In genomic region chr19:41165914-41166235, GRCm38 (mm10) we compare ENCODE assay signal across 20 mouse cellular contexts. TPM values are rescaled to one million over a fixed set of nuclear protein-coding genes. Genes with fewer than 3 reads are reported as not detected.
DNase-seq lines count a peak whose midpoint lies in the region; ATAC-seq lines count a peak whose summit lies in the region.
"Had no signal": no experiment of that assay in that cellular context is flagged by ENCODE, and none has a peak within 500 bp of the region (broad histone marks: within the 10 kb centered on the region; RNA-seq: fewer than 3 reads in every experiment).

No protein-coding gene starts in this region.

- WGBS in hindbrain, embryonic 14.5 days = 61% methylated on average over 5 of the region's 5 CpGs
- 64% methylated on average over 5 of the region's 5 CpGs for WGBS in hindbrain, embryonic 13.5 days
- 68% methylated on average over 5 of the region's 5 CpGs for WGBS in midbrain, embryonic 13.5 days
- WGBS in midbrain, embryonic 16.5 days = 49% methylated on average over 5 of the region's 5 CpGs
- 53% methylated on average over 5 of the region's 5 CpGs for WGBS in midbrain, embryonic 15.5 days

- no peak overlapping the region for H3K27ac ChIP-seq in hindbrain, embryonic 14.5 days
- H3K27ac ChIP-seq in hindbrain, embryonic 13.5 days = no peak overlapping the region
- H3K27ac ChIP-seq in midbrain, embryonic 13.5 days = peak overlapping the region; percentile 16; the same call in 1 of the 2 replicates
- H3K27ac ChIP-seq in midbrain, embryonic 16.5 days (ENCODE audit: low read length) = no peak overlapping the region; the same call in 1 of the 2 replicates
- 0 out of 2 replicates have a peak overlapping the region, but pooled peaks have one; percentile 25 for H3K27ac ChIP-seq in midbrain, embryonic 15.5 days
- H3K27ac ChIP-seq: embryonic facial prominence, embryonic 15.5 days; forebrain, embryonic 10.5 days; heart, adult 2 months; heart, embryonic 15.5 days had no signal

- no peaks in the 10 kb centered on the region for H3K36me3 ChIP-seq in hindbrain, embryonic 14.5 days (replicated peaks; ENCODE audit: control insufficient read depth, insufficient read depth)
- no peaks in the 10 kb centered on the region for H3K36me3 ChIP-seq in hindbrain, embryonic 13.5 days
- no peaks in the 10 kb centered on the region for H3K36me3 ChIP-seq in midbrain, embryonic 13.5 days
- no peaks in the 10 kb centered on the region for H3K36me3 ChIP-seq in midbrain, embryonic 16.5 days (ENCODE audit: control insufficient read depth, insufficient read depth, low read length)
- H3K36me3 ChIP-seq in midbrain, embryonic 15.5 days (replicated peaks) = no peaks in the 10 kb centered on the region
- H3K36me3 ChIP-seq: embryonic facial prominence, embryonic 15.5 days; forebrain, embryonic 10.5 days; heart, embryonic 15.5 days had no signal

- peak; percentile 48; the same call in 1 of the 2 replicates for ATAC-seq in hindbrain, embryonic 14.5 days (ENCODE audit: low FRiP score)
- no peak for ATAC-seq in hindbrain, embryonic 13.5 days (ENCODE audit: low FRiP score)
- no peak for ATAC-seq in midbrain, embryonic 13.5 days
- ATAC-seq in midbrain, embryonic 16.5 days = no peak
- ATAC-seq in midbrain, embryonic 15.5 days (replicated peaks) = no peak
- ATAC-seq: intestine, embryonic 16.5 days had no signal

- DNase-seq in hindbrain, embryonic 14.5 days (ENCODE audit: low spot score) = no peak
- DNase-seq in cerebellum, postnatal 25 days = no peak
- DNase-seq: adrenal gland, adult 2 months; adrenal gland, postnatal 25 days; cerebellum, adult 2 months; cerebellum, postnatal 10 days; embryo, embryonic 11 days; gastrocnemius, postnatal 14 days; heart, adult 2 months; heart, postnatal 14 days had no signal

- peaks cover 17% of the 10 kb centered on the region for H3K4me1 ChIP-seq in hindbrain, embryonic 14.5 days (replicated peaks; ENCODE audit: control insufficient read depth, insufficient read depth, low read length)
- peaks cover 25% of the 10 kb centered on the region for H3K4me1 ChIP-seq in hindbrain, embryonic 13.5 days (replicated peaks)
- H3K4me1 ChIP-seq in midbrain, embryonic 13.5 days (replicated peaks) = peaks cover 28% of the 10 kb centered on the region
- peaks cover 9% of the 10 kb centered on the region; the same call in 1 of the 2 replicates for H3K4me1 ChIP-seq in midbrain, embryonic 16.5 days (ENCODE audit: control insufficient read depth, insufficient read depth, low read length)
- H3K4me1 ChIP-seq in midbrain, embryonic 15.5 days = peaks cover 21% of the 10 kb centered on the region
- H3K4me1 ChIP-seq: embryonic facial prominence, embryonic 15.5 days; heart, embryonic 15.5 days had no signal

- no peak overlapping the region for H3K9ac ChIP-seq in hindbrain, embryonic 14.5 days
- H3K9ac ChIP-seq in hindbrain, embryonic 13.5 days = no peak overlapping the region
- no peak overlapping the region for H3K9ac ChIP-seq in midbrain, embryonic 13.5 days (replicated peaks)
- no peak overlapping the region for H3K9ac ChIP-seq in midbrain, embryonic 16.5 days (ENCODE audit: low read depth, low read length)
- H3K9ac ChIP-seq in midbrain, embryonic 15.5 days = no peak overlapping the region
- H3K9ac ChIP-seq: embryonic facial prominence, embryonic 15.5 days; heart, embryonic 15.5 days had no signal

- 0 out of 2 replicates have a peak, but pooled peaks cover 3% of the 10 kb centered on the region for H3K27me3 ChIP-seq in hindbrain, embryonic 14.5 days (ENCODE audit: control insufficient read depth, insufficient read depth, low read length)
- H3K27me3 ChIP-seq in hindbrain, embryonic 13.5 days = peaks cover 9% of the 10 kb centered on the region
- H3K27me3 ChIP-seq in midbrain, embryonic 13.5 days = peaks cover 72% of the 10 kb centered on the region
- peaks cover 14% of the 10 kb centered on the region for H3K27me3 ChIP-seq in midbrain, embryonic 16.5 days (ENCODE audit: control insufficient read depth, insufficient read depth, low read depth, low read length)
- H3K27me3 ChIP-seq in midbrain, embryonic 15.5 days (replicated peaks) = peaks cover 33% of the 10 kb centered on the region
- H3K27me3 ChIP-seq: heart, embryonic 15.5 days had no signal

- H3K9me3 ChIP-seq in hindbrain, embryonic 14.5 days (ENCODE audit: control insufficient read depth, low read length) = no peaks in the 10 kb centered on the region
- no peaks in the 10 kb centered on the region for H3K9me3 ChIP-seq in hindbrain, embryonic 13.5 days
- H3K9me3 ChIP-seq in midbrain, embryonic 13.5 days = no peaks in the 10 kb centered on the region
- H3K9me3 ChIP-seq in midbrain, embryonic 16.5 days (replicated peaks; ENCODE audit: control insufficient read depth, low read length, poor library complexity, severe bottlenecking) = no peaks in the 10 kb centered on the region
- H3K9me3 ChIP-seq in midbrain, embryonic 15.5 days = no peaks in the 10 kb centered on the region
- H3K9me3 ChIP-seq: embryonic facial prominence, embryonic 15.5 days; forebrain, embryonic 10.5 days; heart, embryonic 15.5 days had no signal

- H3K4me2 ChIP-seq in hindbrain, embryonic 14.5 days (replicated peaks) = no peak overlapping the region
- no peak overlapping the region for H3K4me2 ChIP-seq in hindbrain, embryonic 13.5 days
- no peak overlapping the region for H3K4me2 ChIP-seq in midbrain, embryonic 13.5 days (replicated peaks)
- no peak overlapping the region for H3K4me2 ChIP-seq in midbrain, embryonic 16.5 days (ENCODE audit: low read length)
- no peak overlapping the region for H3K4me2 ChIP-seq in midbrain, embryonic 15.5 days
- H3K4me2 ChIP-seq: embryonic facial prominence, embryonic 15.5 days; heart, embryonic 11.5 days; heart, embryonic 15.5 days had no signal

- H3K4me3 ChIP-seq in hindbrain, embryonic 14.5 days (replicated peaks; ENCODE audit: low read length) = no peak overlapping the region
- H3K4me3 ChIP-seq in hindbrain, embryonic 13.5 days = no peak overlapping the region
- no peak overlapping the region for H3K4me3 ChIP-seq in midbrain, embryonic 13.5 days (replicated peaks)
- H3K4me3 ChIP-seq in midbrain, embryonic 16.5 days (ENCODE audit: low read depth, low read length) = no peak overlapping the region
- no peak overlapping the region for H3K4me3 ChIP-seq in midbrain, embryonic 15.5 days
- H3K4me3 ChIP-seq: embryonic facial prominence, embryonic 15.5 days; erythroblast, embryonic 14.5 days; forebrain, embryonic 10.5 days; heart, adult 2 months; heart, embryonic 15.5 days had no signal

RNA-seq across cellular contexts. Expression of gene Tll2, which starts 40.8 kb away (rescaled TPM):
- polyA plus RNA-seq in hindbrain, embryonic 14.5 days (2014; fragmentation: Nextera tagmentation; extraction: Ambion mirVana) = 0.59 and 1.3 TPM in 2 replicates
- polyA plus RNA-seq in hindbrain, embryonic 13.5 days (2015; fragmentation: Nextera tagmentation; extraction: Ambion mirVana) = 0.44 and 0.60 TPM in 2 replicates
- polyA plus RNA-seq in midbrain, embryonic 13.5 days (2015; fragmentation: Nextera tagmentation; extraction: Ambion mirVana) = 1.4 and 1.6 TPM in 2 replicates
- 1.3 and 1.7 TPM in 2 replicates for polyA plus RNA-seq in midbrain, embryonic 16.5 days (2015; fragmentation: Nextera tagmentation; extraction: Ambion mirVana)
- 1.3 and 1.6 TPM in 2 replicates for polyA plus RNA-seq in midbrain, embryonic 15.5 days (2015; fragmentation: Nextera tagmentation; extraction: Ambion mirVana)
- polyA plus RNA-seq: erythroblast, embryonic 14.5 days; heart, embryonic 11.5 days had no signal

Comparison
In these comparisons a context has a peak if more than half of its experiments do, and no peak if none do; other contexts are left out.
1. H3K27ac ChIP-seq: peak in midbrain, embryonic 13.5 days (single experiment) and midbrain, embryonic 15.5 days (single experiment); none in hindbrain, embryonic 14.5 days (single experiment), hindbrain, embryonic 13.5 days (single experiment) and midbrain, embryonic 16.5 days (single experiment).